Mouse (Mus musculus): Measurements from ENCODE around the gene Pa2g4. TPM values are rescaled to one million over a fixed set of nuclear protein-coding genes. Genes with fewer than 3 reads are reported as not detected.
A peak's percentile ranks its signal among the peaks of the same experiment; 100 is the strongest.
"Not testable (repeated sequence)": the region's sequence is repeated elsewhere in the genome, so short reads cannot be mapped to it uniquely, and the experiment has no call there.

Pa2g4 gene
- 210 and 218 TPM in 2 replicates for polyA plus RNA-seq (2014; fragmentation: Nextera tagmentation; extraction: Ambion mirVana)

DNA sequence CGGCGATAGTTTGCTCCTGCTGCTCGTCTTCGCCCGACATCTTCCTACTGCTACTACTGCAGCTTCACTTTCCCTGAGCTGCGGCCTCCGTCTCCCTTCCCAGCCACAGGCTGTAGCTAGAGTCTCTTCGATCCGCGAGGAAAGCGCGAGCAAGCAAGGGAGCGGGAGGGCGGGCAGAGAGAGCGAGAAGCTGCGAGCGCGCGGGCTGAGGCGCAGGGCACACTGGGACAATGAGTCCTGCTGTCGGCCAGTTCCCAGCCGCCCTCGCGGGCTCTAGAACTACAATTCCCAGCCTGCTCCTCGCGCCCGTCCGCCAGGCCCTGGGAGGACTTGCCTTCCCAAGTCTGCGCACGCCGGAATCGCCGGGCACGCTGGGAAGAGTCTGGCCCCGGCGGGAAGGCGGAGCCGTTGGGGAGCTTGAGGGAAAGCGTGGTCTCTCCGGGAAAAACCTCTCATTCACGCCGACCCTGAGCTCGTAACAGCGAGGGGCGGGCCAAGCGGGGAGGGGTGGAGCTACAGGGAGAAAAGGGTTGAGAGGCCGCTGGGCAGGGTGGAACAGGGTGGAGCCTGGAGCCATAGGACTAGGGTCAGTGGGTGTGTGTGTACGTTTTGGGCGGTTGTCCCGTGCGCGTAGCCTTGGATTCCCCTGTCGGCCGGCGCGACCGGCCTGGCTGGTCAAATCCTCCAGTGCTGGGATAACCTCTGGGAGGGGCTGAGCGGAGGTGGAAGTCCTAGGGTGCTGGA is at the start of gene Pa2g4:
Pa2g4 (minus strand) TSS at position 200 of the 744 bp plus-strand sequence.
- H3K4me3 ChIP-seq (ENCODE audit: low read depth, low read length): peak within 1 kb of the TSS; percentile 90
- H3K9ac ChIP-seq (replicated peaks; ENCODE audit: low read depth, low read length): peak within 1 kb of the TSS; percentile 79
- WGBS: under 1% methylated on average over 58 of the region's 58 CpGs
- peak within 1 kb of the TSS; percentile 92 for H3K27ac ChIP-seq (ENCODE audit: low read length)
- H3K4me1 ChIP-seq (ENCODE audit: control insufficient read depth, insufficient read depth, low read length): peaks cover 12% of the 10 kb centered on the region
- no peaks in the 10 kb centered on the region for H3K27me3 ChIP-seq (ENCODE audit: control insufficient read depth, insufficient read depth, low read length)
- peaks cover 25% of the 10 kb centered on the region for H3K36me3 ChIP-seq (ENCODE audit: control insufficient read depth, insufficient read depth, low read length)
- ATAC-seq (ENCODE audit: insufficient number of reproducible peaks, insufficient read depth, low FRiP score, low read depth): peak; percentile 98
- H3K4me2 ChIP-seq (replicated peaks; ENCODE audit: low read depth, low read length): peak within 1 kb of the TSS; percentile 86
- no peaks in the 10 kb centered on the region for H3K9me3 ChIP-seq (ENCODE audit: control insufficient read depth, low read depth, low read length)

DNA sequence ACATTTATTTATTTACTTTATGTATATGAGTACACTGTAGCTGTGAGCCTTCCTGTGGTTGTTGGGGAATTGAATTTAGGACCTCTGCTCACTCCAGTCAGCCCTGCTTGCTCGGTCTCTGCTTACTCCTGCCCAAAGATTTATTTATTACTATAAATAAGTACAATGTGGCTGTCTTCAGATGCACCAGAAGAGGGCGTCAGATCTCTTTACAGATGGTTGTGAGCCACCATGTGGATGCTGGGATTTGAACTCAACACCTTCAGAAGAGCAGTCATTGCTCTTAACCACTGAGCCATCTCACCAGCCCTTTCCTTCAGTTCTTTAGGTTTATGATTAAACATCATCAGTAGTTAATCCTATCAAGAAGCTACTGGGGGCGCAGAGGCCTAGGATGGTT is 49.1 kb upstream of the Pa2g4 start:
- Histone ChIP-seq H3K9me3 (ENCODE audit: control insufficient read depth, low read depth, low read length) (no peaks in the 10 kb centered on the region), H3K4me3 (ENCODE audit: low read depth, low read length) (no peak overlapping the region), H3K27ac (ENCODE audit: low read length) (no peak overlapping the region), H3K36me3 (ENCODE audit: control insufficient read depth, insufficient read depth, low read length) (no peaks in the 10 kb centered on the region), H3K4me1 (ENCODE audit: control insufficient read depth, insufficient read depth, low read length) (no peaks in the 10 kb centered on the region), H3K27me3 (ENCODE audit: control insufficient read depth, insufficient read depth, low read length) (no peaks in the 10 kb centered on the region), H3K9ac (replicated peaks; ENCODE audit: low read depth, low read length) (no peak overlapping the region), H3K4me2 (replicated peaks; ENCODE audit: low read depth, low read length) (no peak overlapping the region)
- 51% methylated on average over 3 of the region's 3 CpGs for WGBS
- ATAC-seq (ENCODE audit: insufficient number of reproducible peaks, insufficient read depth, low FRiP score, low read depth): no peak

DNA sequence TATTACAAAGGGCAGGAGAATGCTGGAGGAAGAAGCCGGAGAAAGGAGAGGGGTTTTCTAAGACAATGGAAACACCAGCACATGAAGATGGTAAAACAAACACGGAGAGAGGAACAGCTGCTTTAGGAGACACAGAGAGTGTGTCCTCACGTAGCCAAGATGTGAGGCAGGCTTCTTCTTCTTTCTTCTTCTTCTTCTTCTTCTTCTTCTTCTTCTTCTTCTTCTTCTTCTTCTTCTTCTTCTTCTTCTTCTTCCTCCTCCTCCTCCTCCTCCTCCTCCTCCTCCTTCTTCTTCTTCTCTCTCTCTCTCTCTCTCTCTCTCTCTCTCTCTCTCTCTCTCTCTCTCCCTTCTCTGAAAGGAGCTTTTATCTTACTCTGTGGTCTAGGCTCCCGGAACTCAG is 48.0 kb upstream of the Pa2g4 start:
- H3K9ac ChIP-seq (replicated peaks; ENCODE audit: low read depth, low read length); H3K27me3 ChIP-seq (ENCODE audit: control insufficient read depth, insufficient read depth, low read length); H3K4me3 ChIP-seq (ENCODE audit: low read depth, low read length); H3K9me3 ChIP-seq (ENCODE audit: control insufficient read depth, low read depth, low read length); H3K27ac ChIP-seq (ENCODE audit: low read length); H3K4me1 ChIP-seq (ENCODE audit: control insufficient read depth, insufficient read depth, low read length); H3K4me2 ChIP-seq (replicated peaks; ENCODE audit: low read depth, low read length); ATAC-seq (ENCODE audit: insufficient number of reproducible peaks, insufficient read depth, low FRiP score, low read depth); H3K36me3 ChIP-seq (ENCODE audit: control insufficient read depth, insufficient read depth, low read length): not testable (repeated sequence)
- WGBS: 66% methylated on average over 4 of the region's 4 CpGs

DNA sequence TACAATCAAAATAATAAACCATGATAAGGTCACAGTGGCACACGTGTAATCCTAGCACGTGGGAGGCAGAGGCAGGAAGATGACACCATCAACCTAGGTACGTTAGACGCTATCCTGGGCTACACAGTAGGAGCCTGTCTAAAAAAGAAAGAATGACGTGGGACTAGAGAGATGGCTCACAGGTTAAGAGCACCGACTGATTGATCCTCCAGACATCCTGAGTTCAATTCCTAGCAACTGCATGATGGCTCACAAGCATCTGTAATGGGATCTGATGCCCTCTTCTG is 47.3 kb upstream of the Pa2g4 start:
- no peaks in the 10 kb centered on the region for H3K27me3 ChIP-seq (ENCODE audit: control insufficient read depth, insufficient read depth, low read length)
- no peak overlapping the region for H3K9ac ChIP-seq (replicated peaks; ENCODE audit: low read depth, low read length)
- no peak for ATAC-seq (ENCODE audit: insufficient number of reproducible peaks, insufficient read depth, low FRiP score, low read depth)
- no peaks in the 10 kb centered on the region for H3K9me3 ChIP-seq (ENCODE audit: control insufficient read depth, low read depth, low read length)
- H3K4me3 ChIP-seq (ENCODE audit: low read depth, low read length): no peak overlapping the region
- 40% methylated on average over 6 of the region's 6 CpGs for WGBS
- H3K4me1 ChIP-seq (ENCODE audit: control insufficient read depth, insufficient read depth, low read length): no peaks in the 10 kb centered on the region
- H3K27ac ChIP-seq (ENCODE audit: low read length): no peak overlapping the region
- no peak overlapping the region for H3K4me2 ChIP-seq (replicated peaks; ENCODE audit: low read depth, low read length)
- H3K36me3 ChIP-seq (ENCODE audit: control insufficient read depth, insufficient read depth, low read length): no peaks in the 10 kb centered on the region

DNA sequence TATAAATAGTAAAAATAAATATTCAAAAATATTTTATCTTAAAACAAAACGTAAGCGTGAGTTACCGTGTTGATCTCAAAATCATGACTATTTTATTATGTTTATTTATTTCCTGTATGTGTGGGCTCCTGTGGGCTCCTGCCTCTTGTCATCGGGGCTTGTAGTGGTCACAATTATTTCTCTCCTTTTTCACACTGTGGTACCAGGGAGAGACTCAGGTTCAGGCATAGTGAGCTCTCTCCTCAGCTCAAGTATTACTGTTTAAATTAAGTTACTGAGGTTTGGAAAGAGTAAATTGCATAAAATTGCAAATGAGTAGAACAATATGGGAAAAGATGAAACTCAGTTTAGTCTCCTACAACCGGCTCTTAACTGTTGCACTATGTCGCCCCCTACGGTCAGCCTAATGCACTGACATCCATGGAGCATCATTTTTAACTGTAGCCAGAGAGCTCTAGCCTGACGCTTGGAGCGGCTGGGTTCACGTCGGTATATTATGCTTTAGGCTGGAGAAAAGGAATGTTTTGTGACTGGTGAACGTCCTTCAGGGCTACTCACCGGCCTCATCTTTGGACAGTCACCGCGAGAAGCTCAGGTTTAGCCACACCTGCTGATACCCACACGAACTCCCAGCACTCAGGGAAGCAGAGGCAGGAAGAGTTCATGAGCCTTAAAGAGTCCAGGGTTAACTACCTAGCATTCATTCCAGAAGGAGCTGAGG is 46.8 kb upstream of the Pa2g4 start:
- Histone ChIP-seq H3K36me3 (ENCODE audit: control insufficient read depth, insufficient read depth, low read length) (no peaks in the 10 kb centered on the region), H3K9me3 (ENCODE audit: control insufficient read depth, low read depth, low read length) (no peaks in the 10 kb centered on the region), H3K9ac (replicated peaks; ENCODE audit: low read depth, low read length) (no peak overlapping the region), H3K27ac (ENCODE audit: low read length) (no peak overlapping the region), H3K4me1 (ENCODE audit: control insufficient read depth, insufficient read depth, low read length) (no peaks in the 10 kb centered on the region), H3K27me3 (ENCODE audit: control insufficient read depth, insufficient read depth, low read length) (no peaks in the 10 kb centered on the region), H3K4me2 (replicated peaks; ENCODE audit: low read depth, low read length) (no peak overlapping the region), H3K4me3 (ENCODE audit: low read depth, low read length) (no peak overlapping the region)
- WGBS: 15% methylated on average over 16 of the region's 16 CpGs
- 0 out of 2 replicates have a peak, but pooled peaks have one; percentile 74 for ATAC-seq (ENCODE audit: insufficient number of reproducible peaks, insufficient read depth, low FRiP score, low read depth)

DNA sequence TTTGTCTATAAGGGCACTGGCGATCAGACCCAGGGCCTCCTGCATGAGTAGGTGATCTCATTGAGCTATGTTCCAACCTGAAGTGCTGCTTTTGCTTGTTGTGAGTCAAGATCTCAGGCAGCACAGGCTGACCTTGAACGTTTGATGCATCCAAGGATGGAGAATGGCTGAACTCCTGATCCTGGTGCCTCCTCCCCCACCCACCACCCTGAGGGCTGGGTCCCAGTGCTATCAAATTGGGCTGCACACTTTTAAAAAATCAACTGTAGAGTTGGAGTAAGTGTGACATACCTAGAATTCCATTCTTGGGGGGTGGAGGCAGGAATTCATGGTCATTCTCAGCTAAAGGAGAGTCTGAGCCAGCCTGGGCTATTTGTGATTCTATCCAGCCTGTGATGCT is 40.7 kb upstream of the Pa2g4 start:
- H3K27ac ChIP-seq (ENCODE audit: low read length): no peak overlapping the region
- H3K4me3 ChIP-seq (ENCODE audit: low read depth, low read length): no peak overlapping the region
- no peaks in the 10 kb centered on the region for H3K27me3 ChIP-seq (ENCODE audit: control insufficient read depth, insufficient read depth, low read length)
- no peaks in the 10 kb centered on the region for H3K9me3 ChIP-seq (ENCODE audit: control insufficient read depth, low read depth, low read length)
- no peak overlapping the region for H3K9ac ChIP-seq (replicated peaks; ENCODE audit: low read depth, low read length)
- H3K4me1 ChIP-seq (ENCODE audit: control insufficient read depth, insufficient read depth, low read length): no peaks in the 10 kb centered on the region
- WGBS: 41% methylated on average over 2 of the region's 2 CpGs
- no peak for ATAC-seq (ENCODE audit: insufficient number of reproducible peaks, insufficient read depth, low FRiP score, low read depth)
- no peaks in the 10 kb centered on the region for H3K36me3 ChIP-seq (ENCODE audit: control insufficient read depth, insufficient read depth, low read length)
- no peak overlapping the region for H3K4me2 ChIP-seq (replicated peaks; ENCODE audit: low read depth, low read length)

DNA sequence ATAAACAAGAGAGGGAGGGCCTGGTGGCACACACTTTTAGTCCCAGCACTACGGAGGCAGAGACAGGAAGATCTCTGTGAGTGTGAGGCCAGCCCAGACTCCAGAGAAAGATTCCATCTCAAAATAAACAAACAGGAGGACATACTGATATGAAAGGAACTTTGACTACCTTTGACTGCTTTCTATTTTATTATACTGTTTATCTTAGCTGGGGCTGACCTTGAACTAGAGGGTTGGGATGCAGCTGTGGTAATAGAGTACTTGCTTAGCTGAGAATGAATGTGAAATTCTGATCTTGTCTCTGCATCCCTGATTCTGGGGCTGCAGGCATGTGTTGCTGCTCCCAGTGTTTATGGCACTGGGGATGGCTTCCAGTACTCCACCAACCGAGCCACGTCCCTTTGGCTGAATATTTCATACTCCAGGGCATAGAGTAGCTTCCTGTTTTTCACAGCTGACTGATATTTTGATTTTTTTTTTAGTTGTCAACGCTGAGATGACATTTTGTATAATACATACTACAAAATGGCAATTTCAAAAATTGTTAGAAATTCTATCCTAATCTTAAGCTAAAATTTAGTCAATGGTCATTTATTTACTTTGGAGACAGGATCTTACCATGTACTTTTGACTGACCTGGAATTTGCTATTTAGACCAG is 36.8 kb upstream of the Pa2g4 start:
- WGBS: 79% methylated on average over 4 of the region's 4 CpGs
- H3K9me3 ChIP-seq (ENCODE audit: control insufficient read depth, low read depth, low read length): no peaks in the 10 kb centered on the region
- ATAC-seq (ENCODE audit: insufficient number of reproducible peaks, insufficient read depth, low FRiP score, low read depth): no peak

DNA sequence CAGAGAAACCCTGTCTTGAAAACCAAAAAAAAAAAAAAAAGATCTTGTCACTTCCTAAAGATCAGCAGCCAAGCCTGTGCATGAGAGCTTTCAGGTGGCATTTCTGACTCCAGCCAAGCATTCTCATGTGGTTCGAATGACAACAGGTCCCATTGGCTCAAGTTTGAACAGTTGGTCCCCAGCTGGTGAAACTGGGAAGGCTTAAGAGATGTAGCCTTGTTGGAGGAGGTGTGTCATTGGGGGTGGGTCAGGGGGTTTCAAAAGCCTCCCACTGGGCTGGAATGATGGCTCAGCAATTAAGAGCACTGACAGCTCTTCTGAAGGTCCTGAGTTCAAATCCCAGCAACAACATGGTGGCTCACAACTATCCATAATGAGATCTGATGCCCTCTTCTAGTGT is 35.7 kb upstream of the Pa2g4 start:
- no peak for ATAC-seq (ENCODE audit: insufficient number of reproducible peaks, insufficient read depth, low FRiP score, low read depth)
- 77% methylated on average over 1 of the region's 1 CpGs for WGBS

More for the DNA sequence above, 36.8 kb upstream of the Pa2g4 start:
- Histone ChIP-seq H3K27ac (ENCODE audit: low read length) (no peak overlapping the region), H3K36me3 (ENCODE audit: control insufficient read depth, insufficient read depth, low read length) (no peaks in the 10 kb centered on the region), H3K27me3 (ENCODE audit: control insufficient read depth, insufficient read depth, low read length) (no peaks in the 10 kb centered on the region), H3K4me1 (ENCODE audit: control insufficient read depth, insufficient read depth, low read length) (no peaks in the 10 kb centered on the region), H3K4me2 (replicated peaks; ENCODE audit: low read depth, low read length) (no peak overlapping the region), H3K4me3 (ENCODE audit: low read depth, low read length) (no peak overlapping the region), H3K9ac (replicated peaks; ENCODE audit: low read depth, low read length) (no peak overlapping the region)

More for the DNA sequence above, 35.7 kb upstream of the Pa2g4 start:
- no peak overlapping the region for H3K4me3 ChIP-seq (ENCODE audit: low read depth, low read length)
- no peaks in the 10 kb centered on the region for H3K36me3 ChIP-seq (ENCODE audit: control insufficient read depth, insufficient read depth, low read length)
- no peak overlapping the region for H3K27ac ChIP-seq (ENCODE audit: low read length)
- no peaks in the 10 kb centered on the region for H3K9me3 ChIP-seq (ENCODE audit: control insufficient read depth, low read depth, low read length)
- H3K27me3 ChIP-seq (ENCODE audit: control insufficient read depth, insufficient read depth, low read length): no peaks in the 10 kb centered on the region
- H3K4me2 ChIP-seq (replicated peaks; ENCODE audit: low read depth, low read length): no peak overlapping the region
- H3K9ac ChIP-seq (replicated peaks; ENCODE audit: low read depth, low read length): no peak overlapping the region
- no peaks in the 10 kb centered on the region for H3K4me1 ChIP-seq (ENCODE audit: control insufficient read depth, insufficient read depth, low read length)

All from stomach, embryonic 14.5 days (tissue).